Comparison of ENCODE assay signal across 23 mouse cellular contexts in the genomic region with DNA sequence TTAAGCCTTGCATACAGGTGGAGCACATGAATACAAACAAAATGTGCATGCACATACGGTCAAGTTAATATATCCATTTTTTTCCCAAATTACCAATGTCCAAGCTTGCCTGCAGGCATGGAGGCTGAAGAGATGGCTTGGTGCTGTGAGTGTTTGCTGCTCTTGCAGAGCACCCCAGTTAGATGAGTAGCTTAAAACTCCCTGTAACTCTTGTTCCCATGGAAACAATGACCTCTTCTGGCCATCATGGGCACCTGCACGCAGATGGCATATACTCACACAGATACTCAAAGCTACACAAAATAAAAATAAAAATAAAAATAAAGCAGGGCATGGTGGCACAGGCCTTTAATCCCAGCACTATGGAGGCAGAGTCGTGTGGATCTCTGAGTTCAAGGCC. TPM values are rescaled to one million over a fixed set of nuclear protein-coding genes. Genes with fewer than 3 reads are reported as not detected.
"Had no signal": no experiment of that assay in that cellular context is flagged by ENCODE, and none has a peak within 500 bp of the region (broad histone marks: within the 10 kb centered on the region; RNA-seq: fewer than 3 reads in every experiment).

No protein-coding gene starts in this region.

- H3K9me3 ChIP-seq: liver, embryonic 12.5 days; midbrain, embryonic 13.5 days; neural tube, embryonic 12.5 days; neural tube, embryonic 15.5 days had no signal

- H3K4me2 ChIP-seq: liver, embryonic 12.5 days; lung, embryonic 14.5 days; midbrain, embryonic 13.5 days; neural tube, embryonic 12.5 days; neural tube, embryonic 15.5 days had no signal

- ATAC-seq: intestine, embryonic 16.5 days; liver, embryonic 12.5 days; lung, postnatal 0 days; midbrain, embryonic 13.5 days had no signal

- H3K27me3 ChIP-seq: liver, embryonic 12.5 days; midbrain, embryonic 13.5 days; neural tube, embryonic 12.5 days; neural tube, embryonic 15.5 days had no signal

- H3K4me3 ChIP-seq: left cerebral cortex, adult 2 months; liver, embryonic 12.5 days; megakaryocyte, embryonic 14.5 days; midbrain, embryonic 10.5 days; midbrain, embryonic 13.5 days; neural tube, embryonic 12.5 days; neural tube, embryonic 15.5 days had no signal

- H3K27ac ChIP-seq: left cerebral cortex, adult 2 months; liver, embryonic 12.5 days; midbrain, embryonic 10.5 days; midbrain, embryonic 13.5 days; neural tube, embryonic 12.5 days; neural tube, embryonic 15.5 days had no signal

- H3K9ac ChIP-seq: liver, embryonic 12.5 days; lung, embryonic 14.5 days; midbrain, embryonic 13.5 days; neural tube, embryonic 12.5 days; neural tube, embryonic 15.5 days had no signal

- H3K36me3 ChIP-seq: neural tube, embryonic 15.5 days had no signal

- DNase-seq: kidney, adult 18-20 months; kidney, adult 9 months; kidney, postnatal 14 days; kidney, postnatal 4 days; lung, embryonic 14.5 days; lung, postnatal 36 days; right cerebral cortex, adult 18-20 months; right cerebral cortex, postnatal 14 days; right cerebral cortex, postnatal 4 days; thymus, postnatal 4 days had no signal

RNA-seq across cellular contexts. Expression of gene Gm43720, which starts 26.7 kb away (rescaled TPM):
- total RNA-seq: layer of hippocampus, adult 18-20 months; layer of hippocampus, postnatal 25 days; left cerebral cortex, postnatal 36 days had no signal
- polyA plus RNA-seq: liver, embryonic 12.5 days; liver, embryonic 16.5 days had no signal
